Mouse (Mus musculus) bone marrow macrophage, adult 2 months (primary cell): ENCODE data around the gene Srarp.

ENCODE experiments used
- CTCF ChIP-seq: IDR thresholded peaks from 2 replicates; pipeline ENCODE4 v1.5.1; 2012; ENCODE audit warnings: low read depth, mild to moderate bottlenecking, low read length, moderate library complexity
- POLR2A ChIP-seq: IDR thresholded peaks from 2 replicates; pipeline ENCODE4 v1.6.1; 2012; ENCODE audit warnings: mild to moderate bottlenecking, low read depth, low read length, borderline replicate concordance

GRCm38 (mm10) chr4:141458236-141458635 lies 22.3 kb upstream of the Srarp start:
- no peak for TF ChIP-seq POLR2A
- no peak for TF ChIP-seq CTCF
